Mouse (Mus musculus) gastrocnemius, adult 2 months (tissue): ENCODE data around the gene Thoc5. TPM values are rescaled to one million over a fixed set of nuclear protein-coding genes. Genes with fewer than 3 reads are reported as not detected.
A peak's percentile ranks its signal among the peaks of the same experiment; 100 is the strongest.

Source experiments
- DNase-seq: peaks from one replicate; pipeline ENCODE4 v3.0.0; 2022
- H3K27ac ChIP-seq: fragments of 200-600 bp; 2 replicates; pipeline ENCODE4 v1.8.1; 2022; ENCODE audit warnings: mild to moderate bottlenecking
- H3K4me3 ChIP-seq: fragments of 200-600 bp; 2 replicates; pipeline ENCODE4 v1.8.1; 2022; ENCODE audit warnings: mild to moderate bottlenecking, moderate library complexity
- CTCF ChIP-seq: fragments of 200-600 bp; IDR thresholded peaks from 2 replicates; pipeline ENCODE4 v1.8.1; 2022; ENCODE audit warnings: antibody characterized with exemption, mild to moderate bottlenecking, moderate library complexity
- intact Hi-C: fragments of 180-260 bp; cut with DNase I; formaldehyde crosslinking; loops from one replicate; pipeline ENCODE4 v1.15.1; 2025
- long read RNA-seq, 2 experiments: library from polyadenylated mRNA; stranded (forward); transcript quantifications; one replicate each; pipeline ENCODE4 v2.0.0; 2021
- total RNA-seq, 2 experiments: library from RNA; stranded (reverse); gene quantifications; 2 replicates each; pipeline ENCODE4 v1.2.3; 2021

Gene Thoc5
- 10 to 100 TPM; 15.5 to 16.7 TPM for total RNA-seq
- long read RNA-seq, experiment 1, partial matches to known transcripts, result 1 of 6 reads
- long read RNA-seq, experiment 1, other reads (novel, unspliced or antisense), result 4 of 6 reads
- long read RNA-seq, experiment 2, partial matches to known transcripts, result 0 of 15 reads
- long read RNA-seq, experiment 2, other reads (novel, unspliced or antisense), result 13 of 15 reads

DNA sequence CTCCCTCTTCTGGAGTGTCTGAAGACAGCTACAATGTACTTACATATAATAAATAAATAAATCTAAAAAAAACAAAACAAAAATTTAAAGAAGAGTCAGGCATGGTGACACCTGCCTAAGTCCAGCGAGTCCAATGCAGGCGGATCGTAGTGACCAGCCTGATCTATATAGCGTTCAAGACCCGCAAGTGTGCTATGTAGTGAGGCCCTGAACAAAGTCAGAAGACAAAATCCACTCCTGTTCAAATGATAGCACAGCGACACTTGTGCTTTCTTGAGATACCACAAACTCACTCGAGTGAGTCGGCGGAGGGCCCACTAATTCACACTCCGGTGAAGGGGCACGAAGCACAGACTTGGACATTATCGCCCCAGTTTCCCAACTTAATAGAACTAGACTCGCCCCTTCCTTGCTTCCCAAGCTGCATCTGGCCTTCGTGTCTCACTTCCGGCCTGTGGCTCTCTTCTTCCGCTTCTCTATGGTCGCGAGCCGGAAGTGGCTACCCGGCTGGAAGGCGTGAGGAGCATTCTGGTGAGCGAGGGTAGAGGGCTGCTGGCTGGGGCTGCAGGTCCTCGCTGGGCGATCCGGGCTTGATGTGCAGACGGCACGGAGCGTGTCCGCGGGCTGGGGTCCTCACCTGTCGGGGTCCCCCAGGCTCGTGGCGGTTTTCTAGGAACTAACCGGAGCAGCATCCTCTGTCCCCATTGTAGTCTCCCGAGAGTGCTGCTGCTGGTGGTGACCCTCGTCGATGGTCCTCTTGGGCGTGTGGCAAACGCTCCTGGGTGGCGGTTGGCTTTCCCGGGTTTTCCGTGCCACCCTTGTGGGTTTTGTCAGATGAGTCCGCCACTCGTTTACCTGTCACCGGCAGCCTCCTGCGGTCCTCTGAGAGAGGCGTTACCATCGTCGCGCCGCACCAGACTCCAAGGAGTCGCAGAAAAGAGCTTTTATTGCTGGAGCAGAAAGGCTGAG lies at the start of gene Thoc5:
TSS of gene Thoc5 (plus strand) at position 473 of the 969 bp plus-strand sequence.
- TF ChIP-seq CTCF, result no peak
- H3K4me3 ChIP-seq, result peak within 1 kb of the TSS; percentile 96
- H3K27ac ChIP-seq, result peak within 1 kb of the TSS; percentile 86
- peak; percentile 85 for DNase-seq
- intact Hi-C loops, result no loop called here

DNA sequence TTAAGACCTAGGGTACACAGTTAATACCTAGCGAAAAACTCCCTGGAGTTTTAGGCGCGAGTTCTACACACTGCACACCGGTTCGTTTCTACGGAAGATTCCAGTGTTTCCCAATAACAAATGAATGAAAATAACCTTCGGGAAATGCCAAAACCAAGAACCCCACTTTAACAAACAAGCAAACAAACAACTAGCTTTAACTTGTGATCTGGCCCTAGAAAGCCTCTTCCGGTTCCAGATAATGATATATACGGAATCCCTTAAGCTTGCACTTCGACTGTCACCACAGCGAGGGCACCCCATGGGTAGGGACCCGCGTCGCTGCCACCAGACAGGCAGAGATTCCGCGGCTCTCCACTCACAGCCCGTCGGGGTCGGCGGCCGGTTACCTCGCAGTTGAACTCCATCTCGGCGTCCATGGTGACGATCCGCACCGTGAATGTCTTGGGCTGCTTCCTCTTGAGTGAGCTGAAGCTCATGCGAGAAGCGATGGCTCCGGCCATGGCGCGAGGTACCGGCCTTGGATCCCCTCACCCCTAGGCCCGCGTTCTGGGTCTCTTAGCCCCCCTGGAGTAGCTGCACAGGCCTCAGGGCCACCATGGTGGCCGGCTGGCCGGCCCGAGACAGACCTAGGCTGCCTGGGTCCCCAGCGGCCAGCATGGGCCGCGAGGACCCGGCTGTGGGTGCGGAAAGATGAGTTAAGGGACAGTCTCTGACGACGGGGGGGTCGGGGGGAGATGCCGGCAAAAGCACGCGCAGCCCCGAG lies 46.5 kb upstream of the Thoc5 start:
- no peak for TF ChIP-seq CTCF
- DNase-seq, result peak; percentile 54
- Histone ChIP-seq H3K27ac (peak overlapping the region; percentile 95), H3K4me3 (peak overlapping the region; percentile 84)
- intact Hi-C loops, result loop anchor here (10.0 kb wide), 1 partner anchor 754 kb away; the partner anchor contains the start of gene Mtfp1

DNA sequence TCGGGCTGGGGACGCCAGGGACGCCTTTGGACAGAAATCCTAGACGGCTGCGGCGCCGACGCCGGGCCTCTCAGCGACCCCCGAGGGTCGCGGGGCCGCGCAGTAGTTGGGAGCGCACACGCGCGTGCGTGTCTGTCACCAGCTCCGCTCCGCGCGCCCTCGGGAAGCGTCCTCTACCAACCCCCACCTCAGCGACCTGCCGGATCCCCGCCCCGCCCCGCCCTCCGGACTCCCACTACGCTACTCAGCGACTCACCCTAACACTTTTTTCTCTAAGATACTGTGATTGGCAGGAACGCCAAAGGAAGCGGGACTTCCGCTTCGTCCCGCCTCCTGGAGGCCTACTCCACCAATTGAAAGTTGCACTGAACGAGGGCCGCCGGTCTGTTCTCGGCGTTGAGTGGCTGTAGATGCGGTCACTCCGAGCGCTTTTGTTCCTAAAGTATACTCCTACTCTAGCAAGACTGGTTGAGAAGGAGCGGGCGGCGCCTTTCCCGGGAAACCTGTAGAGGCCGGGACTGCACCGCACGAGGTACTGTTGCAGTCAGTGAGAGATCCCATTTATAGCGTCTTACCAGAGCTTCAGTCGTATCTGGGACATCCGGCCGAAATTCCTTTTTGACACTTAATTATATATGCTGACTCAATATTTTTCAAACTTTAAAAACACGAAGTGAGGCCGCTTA lies 45.7 kb upstream of the Thoc5 start, which contains the start of gene Nf2:
TSS of gene Nf2 (minus strand) at position 279 of the 686 bp plus-strand sequence.
- DNase-seq, result peak; percentile 98
- intact Hi-C loops, result loop anchor here (10.0 kb wide), 1 partner anchor 755 kb away; the partner anchor contains the start of gene Mtfp1
- Histone ChIP-seq H3K4me3 (peak within 1 kb of the TSS; percentile 84), H3K27ac (peak within 1 kb of the TSS; percentile 95)
- peak; percentile 4; the same call in 1 of the 2 replicates for TF ChIP-seq CTCF

DNA sequence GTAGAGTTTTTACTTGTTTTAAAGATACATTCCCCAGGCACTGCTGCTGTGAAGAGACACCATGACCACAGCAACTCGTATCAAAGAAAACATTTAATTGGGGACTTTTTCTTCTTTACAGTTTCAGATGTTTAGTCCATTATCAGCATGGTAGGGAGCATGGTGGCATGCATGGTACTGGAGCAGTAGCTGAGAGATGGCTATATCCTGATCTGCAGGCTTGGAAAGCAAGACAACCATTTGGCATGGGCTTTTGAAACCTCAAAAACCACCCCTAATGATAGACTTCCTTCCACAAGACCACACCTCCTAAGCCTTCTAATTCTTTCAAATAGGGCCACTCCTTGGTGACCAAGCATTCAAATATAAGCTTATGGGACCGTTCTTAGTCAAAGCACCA lies 44.7 kb upstream of the Thoc5 start:
- no peak for TF ChIP-seq CTCF
- intact Hi-C loops, result no loop called here
- H3K27ac ChIP-seq, result peak overlapping the region; percentile 95
- DNase-seq, result no peak
- peak overlapping the region; percentile 84; the same call in 1 of the 2 replicates for H3K4me3 ChIP-seq

DNA sequence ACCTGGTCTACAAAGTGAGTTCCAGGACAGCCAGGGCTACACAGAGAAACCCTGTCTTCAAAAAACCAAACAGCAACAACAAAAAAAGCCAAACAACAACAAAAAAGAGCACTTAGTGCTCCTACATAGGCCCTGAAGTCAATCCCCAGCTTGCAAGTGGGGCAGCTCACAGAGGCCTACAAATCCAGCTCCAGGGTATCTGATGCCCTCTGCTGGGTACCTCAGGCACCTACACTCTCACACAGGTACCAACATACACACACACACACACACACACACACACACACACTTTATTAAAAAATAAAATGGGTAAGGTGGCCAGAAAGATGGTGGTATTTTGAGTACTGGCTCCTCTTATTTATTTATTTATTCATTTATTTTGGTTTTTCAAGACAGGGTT lies 42.1 kb upstream of the Thoc5 start:
- no peak overlapping the region for H3K27ac ChIP-seq
- no peak overlapping the region for H3K4me3 ChIP-seq
- TF ChIP-seq CTCF, result no peak
- intact Hi-C loops, result no loop called here
- DNase-seq, result no peak

DNA sequence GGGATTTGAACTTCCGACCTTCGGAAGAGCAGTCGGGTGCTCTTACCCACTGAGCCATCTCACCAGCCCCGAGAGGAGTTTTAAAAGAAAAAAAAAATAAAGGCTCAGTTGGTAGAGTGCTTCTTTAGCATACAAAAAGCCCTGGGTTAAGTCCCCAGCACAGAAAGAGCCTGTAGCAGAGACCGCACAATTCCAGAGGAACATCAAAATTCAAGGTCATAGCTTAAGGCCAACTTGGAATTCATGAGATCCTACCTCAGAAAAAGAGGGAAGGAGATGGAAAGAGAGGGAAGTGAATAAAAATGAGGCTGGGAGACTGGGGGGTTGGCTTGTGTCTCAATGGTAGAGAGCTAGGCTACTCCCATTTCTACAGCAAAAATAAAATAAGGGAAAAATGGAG lies 40.9 kb upstream of the Thoc5 start:
- intact Hi-C loops, result no loop called here
- no peak for DNase-seq
- no peak overlapping the region for H3K4me3 ChIP-seq
- no peak for TF ChIP-seq CTCF
- H3K27ac ChIP-seq, result no peak overlapping the region

DNA sequence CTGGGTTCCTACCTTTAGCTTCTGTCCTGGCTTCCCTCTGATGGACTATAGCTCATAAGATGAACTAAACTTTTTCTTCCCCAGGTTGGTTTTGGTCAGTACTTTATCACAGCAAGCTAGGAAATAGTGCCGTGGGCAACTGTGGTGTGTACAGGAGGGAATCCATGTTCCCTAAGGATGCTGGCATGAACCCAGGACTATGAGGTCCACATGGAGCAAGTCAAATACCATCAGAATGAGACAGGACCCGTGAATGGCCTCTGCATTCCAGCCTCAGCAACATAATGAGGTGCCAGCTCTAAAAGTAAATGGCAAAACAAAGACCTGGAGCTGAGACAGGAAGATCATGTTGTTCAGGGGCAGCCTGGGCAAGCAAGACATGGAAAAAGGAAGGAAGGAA lies 36.7 kb upstream of the Thoc5 start:
- no peak for DNase-seq
- TF ChIP-seq CTCF, result no peak
- intact Hi-C loops, result no loop called here
- Histone ChIP-seq H3K27ac (no peak overlapping the region), H3K4me3 (no peak overlapping the region)

DNA sequence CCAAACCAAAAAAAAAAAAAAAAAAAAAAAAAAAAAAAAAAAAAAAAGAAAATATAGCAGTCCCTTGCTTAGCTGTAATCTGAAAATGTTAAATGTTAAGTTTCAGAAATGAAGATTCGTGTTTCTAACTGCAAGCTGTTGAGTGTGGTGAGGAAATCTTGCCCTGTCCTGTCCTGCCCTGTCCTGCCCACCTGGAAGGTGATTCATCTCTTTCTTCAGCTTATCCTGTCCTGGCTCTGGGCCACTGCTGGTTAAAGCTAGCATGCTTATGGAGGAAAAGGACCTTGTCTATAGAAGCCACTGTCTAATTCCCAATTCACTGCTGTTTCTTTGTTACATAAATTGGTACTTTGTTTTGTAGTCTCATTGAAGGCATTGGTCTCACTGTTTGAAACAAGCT lies 34.1 kb upstream of the Thoc5 start:
- TF ChIP-seq CTCF, result no peak
- no peak for DNase-seq
- intact Hi-C loops, result no loop called here

DNA sequence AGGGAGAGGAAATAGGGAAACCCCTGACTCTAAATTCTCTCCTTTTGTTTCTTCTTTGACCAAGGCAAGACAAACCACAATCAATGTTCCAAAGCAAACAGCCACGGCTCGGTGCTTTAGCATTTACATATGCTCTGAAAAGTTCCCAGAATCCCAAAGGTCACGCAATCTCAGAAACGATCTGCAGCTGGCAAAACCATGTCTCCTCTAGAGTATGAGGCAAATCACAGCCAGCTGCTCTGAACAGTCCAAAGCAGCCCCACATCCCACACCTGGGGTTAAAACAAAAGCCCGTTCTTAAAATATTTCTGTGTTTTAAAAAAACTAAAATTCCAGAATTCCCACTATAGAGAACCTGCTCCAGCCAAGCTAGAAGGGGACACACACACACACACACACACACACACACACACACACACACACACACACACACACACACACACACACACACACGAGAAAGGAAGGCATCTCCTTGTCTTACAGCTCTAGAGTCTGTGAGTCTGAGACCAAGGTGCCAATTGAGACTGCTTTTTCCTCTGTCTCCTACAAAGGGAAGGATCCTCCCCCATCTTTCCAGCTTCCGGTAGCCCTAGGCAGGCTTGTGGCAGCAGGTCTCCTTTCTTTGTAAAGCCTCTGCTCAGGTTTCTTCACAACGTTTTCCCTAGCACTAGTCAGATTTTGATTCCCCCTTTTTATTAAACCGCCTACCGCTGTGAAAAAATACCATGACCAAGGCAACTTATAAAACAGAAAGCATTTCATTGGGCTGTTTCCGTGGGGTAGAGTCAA lies 33.1 kb upstream of the Thoc5 start:
- no peak for DNase-seq
- no peak for TF ChIP-seq CTCF
- intact Hi-C loops, result no loop called here
- no peak overlapping the region for H3K4me3 ChIP-seq
- H3K27ac ChIP-seq, result no peak overlapping the region

More for the DNA sequence above, 34.1 kb upstream of the Thoc5 start:
- Histone ChIP-seq H3K4me3 (no peak overlapping the region), H3K27ac (no peak overlapping the region)

DNA sequence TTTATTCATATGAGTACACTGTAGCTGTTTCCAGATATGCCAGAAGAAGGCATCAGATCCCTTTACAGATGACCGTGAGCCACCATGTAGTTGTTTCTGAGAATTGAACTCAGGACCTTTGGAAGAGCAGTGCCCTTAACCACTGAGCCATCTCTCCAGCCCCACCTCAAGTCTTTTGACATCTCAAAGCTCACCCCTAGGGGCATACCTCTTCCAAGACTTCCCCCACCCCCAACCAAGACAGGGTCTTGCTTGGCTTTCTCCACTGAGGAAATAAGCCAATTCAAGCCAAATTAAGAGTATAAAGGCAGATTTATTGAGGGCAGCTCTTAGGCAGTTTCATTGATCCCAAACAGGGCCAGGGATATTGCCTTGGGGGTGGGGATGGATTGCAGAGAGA lies 32.4 kb upstream of the Thoc5 start:
- DNase-seq, result no peak
- intact Hi-C loops, result no loop called here
- no peak for TF ChIP-seq CTCF

DNA sequence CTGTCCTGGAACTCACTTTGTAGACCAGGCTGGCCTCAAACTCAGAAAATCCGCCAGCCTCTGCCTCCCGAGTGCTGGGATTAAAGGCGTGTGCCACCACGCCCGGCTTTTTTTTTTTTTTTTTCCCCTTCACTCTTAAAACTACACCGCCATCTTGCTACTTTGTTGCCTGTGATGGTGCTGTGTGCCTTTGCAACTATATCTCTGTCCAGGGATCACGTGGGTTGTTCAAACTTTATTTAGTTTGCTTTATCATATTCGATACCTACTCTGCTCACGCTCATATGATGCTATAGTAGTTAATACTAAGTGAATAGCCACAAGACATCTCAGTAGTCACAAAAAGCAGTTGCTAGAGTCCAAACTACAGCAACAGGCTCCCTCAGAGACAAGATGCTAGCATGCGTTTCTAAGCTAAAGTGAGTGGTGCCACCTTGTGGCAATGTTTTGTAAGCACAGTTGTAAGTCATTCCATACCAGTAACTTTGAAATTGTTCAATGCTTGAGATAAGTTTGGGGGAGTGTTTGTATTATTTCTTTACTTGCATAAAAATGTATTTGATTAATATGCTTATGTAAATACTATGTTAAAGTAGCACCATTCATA lies 29.4 kb upstream of the Thoc5 start:
- peak; percentile 63 for DNase-seq
- intact Hi-C loops, result loop anchor here (1.0 to 5.0 kb wide), 2 partner anchors 22 to 428 kb away; no protein-coding TSS in a partner anchor
- no peak overlapping the region for H3K27ac ChIP-seq
- TF ChIP-seq CTCF, result peak; percentile 94
- no peak overlapping the region for H3K4me3 ChIP-seq

More for the DNA sequence above, 32.4 kb upstream of the Thoc5 start:
- Histone ChIP-seq H3K27ac (no peak overlapping the region), H3K4me3 (no peak overlapping the region)
